Mouse (Mus musculus) hindlimb bud, embryonic 11.5 days (tissue): ENCODE results near the gene Map3k9.

Experiments
- DNase-seq: peaks from one replicate; pipeline ENCODE4 v3.0.0-alpha.2; 2012; ENCODE audit warnings: low read depth, low spot score; ENCODE audit errors: extremely low spot score

Gene Map3k9

DNA sequence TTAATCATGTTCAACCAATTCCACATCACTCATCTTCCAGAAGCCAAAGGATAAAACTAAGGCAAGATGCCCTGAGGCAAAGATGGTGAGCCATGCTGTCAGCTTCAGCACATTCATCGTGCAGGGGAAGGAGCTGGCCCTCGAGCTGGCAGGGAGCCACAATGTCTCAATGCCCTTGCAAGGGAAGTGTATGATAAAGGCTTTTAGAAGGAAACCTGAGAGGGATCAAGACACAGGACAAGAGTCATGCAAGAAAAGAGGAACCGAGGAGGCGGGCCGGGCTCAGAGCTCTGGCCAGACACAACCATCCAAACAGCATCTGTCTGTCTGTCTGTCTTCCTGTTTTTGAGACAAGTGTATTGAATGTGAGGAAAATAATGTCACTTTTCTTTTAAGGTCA is 61.8 kb downstream of the Map3k9 start:
- no peak for DNase-seq

DNA sequence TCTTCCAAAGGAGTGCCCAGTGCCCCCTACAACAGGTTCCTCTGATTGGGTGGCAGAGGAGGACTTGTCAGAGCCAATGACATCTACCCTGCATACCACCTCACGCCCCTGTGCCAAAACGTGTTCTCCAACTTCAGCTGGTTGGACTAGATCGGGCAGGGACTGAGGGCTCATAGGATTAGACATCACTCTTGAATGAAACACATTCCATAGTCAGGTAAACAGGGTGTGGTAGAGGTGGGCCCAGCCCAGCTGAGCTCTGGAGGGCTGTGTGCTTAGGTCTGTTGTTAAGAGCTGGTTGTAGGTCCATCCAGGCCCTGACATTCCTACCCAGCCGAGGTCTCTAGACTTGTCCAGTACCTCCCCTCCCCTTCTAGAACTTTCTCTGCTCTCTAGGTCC is 68.4 kb downstream of the Map3k9 start:
- DNase-seq, result no peak

DNA sequence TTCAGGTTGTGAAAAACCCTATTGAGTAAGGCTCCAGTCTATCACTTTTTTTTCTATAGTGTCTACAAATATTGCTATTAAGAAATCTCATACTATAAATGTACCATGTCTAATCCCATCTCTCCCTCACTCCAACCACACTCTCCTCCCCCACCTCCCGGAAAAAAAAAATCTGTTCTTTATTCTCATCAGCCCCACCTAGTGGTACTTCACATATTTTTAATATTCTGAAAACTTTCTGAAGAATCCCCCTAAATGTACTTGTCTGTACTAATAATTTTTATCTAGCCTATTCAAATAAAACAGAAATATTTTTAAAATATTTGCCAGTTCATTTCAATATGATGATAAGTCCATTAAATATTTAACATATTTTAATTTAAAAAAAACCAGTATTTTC is 78.1 kb downstream of the Map3k9 start:
- DNase-seq, result no peak

DNA sequence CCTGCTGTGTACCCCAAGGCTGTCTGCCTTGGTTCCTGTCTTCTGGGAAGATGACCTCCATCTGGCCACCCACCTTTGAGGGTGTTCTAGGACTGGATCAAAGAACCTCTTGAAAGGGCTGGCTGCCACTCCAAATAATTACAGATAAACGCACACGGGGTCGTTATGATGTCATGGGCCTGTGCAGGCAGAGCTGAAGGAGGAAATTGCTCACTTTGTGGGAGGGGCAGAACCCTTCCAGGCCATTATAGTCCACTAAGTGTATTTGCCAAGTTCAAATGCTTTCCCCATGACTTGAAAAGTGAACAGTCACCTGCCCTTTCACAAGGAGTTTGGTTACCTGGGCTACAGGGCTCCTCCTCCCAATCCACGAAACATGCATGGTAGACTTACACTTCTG is 83.0 kb downstream of the Map3k9 start:
- DNase-seq, result no peak

DNA sequence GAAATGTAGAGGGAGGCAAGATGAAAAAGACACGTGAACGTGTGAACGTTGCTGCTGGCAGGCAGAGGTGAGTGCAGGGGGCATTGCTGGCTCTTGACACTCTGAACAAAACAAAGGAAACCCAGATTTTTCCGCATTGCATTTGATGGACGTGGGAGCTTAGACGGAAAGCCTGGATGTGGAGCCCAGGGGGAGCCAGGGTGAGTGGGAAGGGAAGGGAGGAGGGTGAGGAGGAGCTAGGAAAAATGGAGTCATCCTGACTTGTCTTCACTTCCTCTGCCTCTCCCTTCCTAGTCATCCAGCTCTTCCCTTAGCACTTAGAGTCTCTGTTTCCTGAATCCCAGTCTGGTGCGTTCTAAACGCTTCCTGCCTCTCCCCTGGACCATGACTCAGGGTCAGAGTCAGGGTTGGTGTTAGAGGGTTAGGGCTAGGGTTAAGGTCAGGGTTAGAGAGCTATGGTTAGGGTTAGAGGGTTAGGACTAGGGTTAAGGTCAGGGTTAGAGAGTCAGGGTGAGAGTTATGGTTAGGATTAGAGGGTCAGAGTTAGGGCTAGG is 89.7 kb downstream of the Map3k9 start:
- DNase-seq, result no peak

DNA sequence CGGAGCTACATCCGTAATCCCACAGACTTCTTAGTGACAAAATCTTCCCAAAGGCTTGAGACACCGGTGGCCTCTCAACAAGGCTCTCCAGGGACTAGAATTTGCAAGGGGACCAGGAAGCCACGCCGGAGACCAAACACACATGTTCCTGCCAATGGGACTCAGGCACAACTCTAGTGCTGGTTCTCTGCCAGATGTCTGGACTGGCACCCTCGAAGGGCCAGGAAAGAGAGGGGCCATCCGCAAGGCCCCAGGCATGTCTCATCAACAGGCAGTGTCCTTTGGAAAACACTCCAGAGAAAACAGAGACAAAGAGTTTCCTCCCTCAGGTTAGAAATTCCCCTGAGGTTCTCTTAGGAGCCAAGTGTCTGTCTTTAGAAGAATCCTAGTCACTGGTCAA is 90.2 kb downstream of the Map3k9 start:
- no peak for DNase-seq

DNA sequence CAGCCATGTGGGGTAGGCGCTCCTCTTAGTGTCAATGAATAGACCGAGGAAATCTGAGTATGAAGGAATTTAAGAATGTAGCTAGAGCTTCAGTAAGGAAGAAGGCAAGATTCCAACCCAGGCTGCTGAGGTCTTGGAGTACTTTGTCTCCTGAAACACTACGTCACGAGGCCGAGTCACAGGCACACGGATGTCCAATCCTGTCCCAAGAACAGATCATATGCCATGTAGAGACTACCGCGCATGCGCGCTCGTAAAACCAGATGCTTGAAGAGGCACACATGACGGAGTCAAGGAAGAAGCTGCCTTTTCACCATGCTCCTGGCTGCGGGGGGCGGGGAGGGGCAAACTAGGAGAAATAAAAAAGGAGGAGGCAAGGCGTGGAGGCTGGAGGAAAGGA is 90.9 kb downstream of the Map3k9 start:
- DNase-seq, result no peak

DNA sequence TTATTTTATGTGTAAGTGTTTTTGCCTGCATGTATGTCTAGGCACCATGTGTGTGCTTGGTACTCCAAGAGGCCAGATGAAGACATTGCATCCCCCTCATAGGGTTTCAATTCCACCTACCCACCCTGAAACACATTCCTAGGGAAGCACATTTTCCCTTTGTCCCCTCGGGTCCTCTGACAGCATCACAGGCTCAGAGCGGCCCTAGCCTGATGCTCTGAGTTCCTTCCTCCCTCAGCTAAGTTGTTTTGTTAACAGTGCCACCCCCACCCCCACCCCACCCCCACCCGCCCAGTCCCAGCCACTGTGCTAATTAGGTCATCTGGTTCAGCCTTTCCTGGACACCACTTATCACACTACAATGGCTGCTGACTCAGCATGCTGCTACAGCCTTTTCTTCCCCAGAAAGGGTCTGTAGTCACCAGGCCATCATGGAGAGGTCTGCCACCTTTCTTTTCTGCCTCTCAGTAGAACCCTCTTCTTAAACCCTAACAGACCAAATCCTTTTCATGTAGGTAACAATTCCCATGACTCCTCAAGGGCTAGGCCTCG is 91.4 kb downstream of the Map3k9 start:
- DNase-seq, result no peak

DNA sequence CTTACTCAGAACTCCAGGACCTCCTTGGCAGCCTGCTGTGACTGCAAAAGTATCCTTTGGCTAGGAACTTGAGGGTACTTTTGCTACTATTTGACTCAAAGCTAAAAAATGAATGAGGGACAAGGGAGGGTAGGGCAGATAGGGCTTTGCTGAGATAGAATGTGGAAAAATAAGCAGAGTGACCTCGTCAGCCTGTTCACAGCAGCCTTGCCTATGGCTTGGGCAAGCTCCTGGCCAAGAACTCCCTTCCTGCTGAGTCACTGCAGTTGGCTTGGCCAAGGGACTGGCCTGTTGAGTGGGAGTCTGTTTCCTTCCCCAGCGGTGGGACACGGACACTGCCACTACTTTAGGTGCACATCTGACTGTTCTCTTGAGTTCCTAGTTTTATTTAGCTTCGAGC is 92.4 kb downstream of the Map3k9 start:
- no peak for DNase-seq

DNA sequence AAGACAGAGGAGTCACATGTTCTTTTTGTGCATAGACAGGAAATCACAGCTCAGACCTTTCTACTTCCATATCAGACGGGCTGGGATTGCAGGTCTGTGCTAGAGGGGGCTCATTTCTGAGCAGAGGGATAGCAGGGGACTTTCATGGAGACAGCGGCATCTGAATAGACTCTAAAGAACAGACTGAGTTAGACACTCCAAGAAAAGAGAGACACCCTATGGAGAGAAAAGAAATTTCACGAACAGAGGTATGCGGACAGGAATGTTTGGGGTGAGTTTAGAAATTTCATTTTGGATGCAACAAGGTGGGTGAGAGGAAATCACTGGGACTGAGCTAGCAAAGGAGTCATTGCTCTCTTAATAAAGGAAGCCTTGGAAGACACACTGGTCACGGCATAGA is 93.1 kb downstream of the Map3k9 start:
- DNase-seq, result no peak

DNA sequence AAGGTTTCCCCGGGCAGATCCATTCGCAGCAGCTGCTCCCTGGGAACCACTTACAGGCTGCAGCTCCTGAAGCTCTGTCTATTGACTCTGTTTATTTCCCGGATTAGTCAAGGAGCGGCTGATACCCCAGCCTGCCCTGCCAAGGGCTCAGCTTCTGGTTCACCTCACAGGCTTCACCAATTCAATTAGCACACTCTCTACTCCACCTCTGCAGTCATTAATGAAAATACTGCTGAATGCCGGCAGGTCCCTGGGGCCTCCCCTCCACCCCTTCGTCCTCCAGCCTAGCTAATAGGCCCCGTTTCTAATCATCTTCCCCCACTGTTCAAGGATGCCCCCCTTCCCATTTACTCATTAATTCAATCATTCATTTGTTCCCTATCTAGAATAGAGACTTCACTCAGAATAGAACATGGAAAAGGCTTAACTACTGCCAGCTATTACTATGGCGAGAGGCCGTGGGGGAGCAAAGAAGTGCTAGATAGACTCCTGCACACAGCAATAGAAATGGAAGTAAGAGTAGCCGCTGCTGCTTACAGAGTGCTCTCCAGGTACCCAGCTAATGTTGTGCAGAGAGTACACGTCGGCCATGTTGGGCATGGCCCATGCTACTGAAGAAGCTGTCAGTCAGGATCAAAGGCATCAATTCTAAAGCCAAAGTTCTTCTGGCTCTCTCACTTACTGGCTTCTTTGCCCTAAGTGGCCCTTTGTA is 94.4 kb downstream of the Map3k9 start:
- no peak for DNase-seq

DNA sequence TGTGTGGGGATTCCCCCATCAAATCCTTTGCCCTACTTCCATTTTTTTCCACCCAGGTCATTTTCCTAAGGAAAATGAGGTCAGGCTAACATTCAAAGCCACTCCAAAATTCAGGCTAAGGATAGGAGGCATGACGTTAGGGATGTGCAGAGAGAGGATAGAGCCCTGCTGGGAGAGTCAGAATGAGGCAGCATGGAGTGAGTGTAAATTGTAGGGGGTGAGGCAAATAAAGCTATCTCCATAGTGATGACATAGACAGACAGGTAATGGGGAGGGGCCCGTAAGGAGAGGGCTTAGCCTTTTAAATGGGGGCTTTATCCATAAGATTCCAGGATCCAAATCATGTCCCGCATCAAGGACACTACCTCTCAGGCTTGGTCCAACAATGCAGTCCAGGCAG is 95.0 kb downstream of the Map3k9 start:
- DNase-seq, result no peak

DNA sequence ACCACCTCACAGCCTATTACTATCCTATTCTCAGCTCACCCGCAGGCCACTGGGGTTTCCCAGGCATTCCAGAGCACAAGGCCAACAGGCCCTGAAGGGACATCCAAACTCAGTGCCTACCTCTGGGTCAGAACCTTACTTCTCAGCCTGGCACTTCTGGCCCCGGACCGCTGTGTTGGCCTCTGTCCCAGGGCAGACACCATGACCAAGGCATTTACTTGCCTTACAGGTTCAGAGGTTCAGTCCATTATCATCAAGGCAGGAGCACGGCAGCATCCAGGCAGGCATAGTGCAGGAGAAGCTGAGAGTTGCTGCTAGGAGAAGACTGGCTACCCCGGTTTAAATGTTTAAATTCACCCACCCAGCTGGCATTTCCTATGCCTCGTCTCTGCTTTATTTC is 96.9 kb downstream of the Map3k9 start:
- no peak for DNase-seq

DNA sequence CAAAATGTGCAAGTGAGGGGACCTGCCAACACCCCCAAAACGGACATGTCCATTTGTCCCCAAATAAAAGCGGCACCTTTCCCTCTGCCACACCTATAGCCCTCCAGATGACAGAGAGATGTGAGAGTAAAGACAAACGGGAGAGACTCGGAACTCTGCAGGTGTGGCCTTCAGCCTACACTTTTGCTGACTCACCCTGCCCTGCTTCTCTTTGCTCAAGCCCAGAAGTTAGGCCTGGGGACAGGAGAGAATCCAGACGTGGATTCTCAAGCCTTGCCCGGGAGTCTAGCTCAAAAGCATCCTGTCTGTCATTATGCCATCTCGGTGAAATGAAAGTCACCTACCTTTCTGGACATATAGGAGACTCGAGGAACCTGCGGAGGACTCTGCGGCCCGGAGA is 97.6 kb downstream of the Map3k9 start:
- no peak for DNase-seq

DNA sequence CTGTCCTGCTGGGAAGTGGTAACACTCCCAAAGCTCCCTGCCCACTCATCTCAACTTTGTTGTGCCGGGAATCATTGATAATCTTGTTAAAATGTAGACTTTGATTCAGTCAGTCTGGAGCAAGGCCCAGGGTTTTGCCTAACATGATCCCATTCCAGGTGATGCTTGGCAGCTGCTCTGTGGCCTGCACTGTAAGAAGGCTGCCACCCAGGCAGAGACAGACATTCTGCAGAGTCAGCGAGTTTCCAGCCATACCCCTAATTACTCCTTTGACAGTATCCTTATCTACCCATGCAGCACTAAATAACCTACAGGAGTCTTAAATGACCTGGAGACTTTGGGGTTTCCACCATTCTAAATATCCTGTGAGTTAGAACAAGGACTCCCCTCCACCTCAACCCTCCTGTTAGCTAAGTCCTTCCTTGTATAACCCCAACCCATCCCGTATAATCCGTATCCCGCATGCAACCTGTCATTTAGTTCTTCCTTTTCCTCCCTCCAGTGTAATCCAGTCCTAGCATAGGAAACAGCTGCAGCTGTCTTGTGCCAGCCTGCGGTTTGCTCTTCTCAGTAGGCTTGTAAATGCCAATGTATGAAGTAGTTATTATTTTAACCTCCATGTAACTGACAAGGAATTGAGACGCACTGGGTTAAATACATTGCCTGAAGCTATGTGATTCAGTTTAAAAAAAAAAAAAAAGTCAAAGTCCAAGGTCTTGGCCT is 101.0 kb downstream of the Map3k9 start:
- DNase-seq, result no peak

DNA sequence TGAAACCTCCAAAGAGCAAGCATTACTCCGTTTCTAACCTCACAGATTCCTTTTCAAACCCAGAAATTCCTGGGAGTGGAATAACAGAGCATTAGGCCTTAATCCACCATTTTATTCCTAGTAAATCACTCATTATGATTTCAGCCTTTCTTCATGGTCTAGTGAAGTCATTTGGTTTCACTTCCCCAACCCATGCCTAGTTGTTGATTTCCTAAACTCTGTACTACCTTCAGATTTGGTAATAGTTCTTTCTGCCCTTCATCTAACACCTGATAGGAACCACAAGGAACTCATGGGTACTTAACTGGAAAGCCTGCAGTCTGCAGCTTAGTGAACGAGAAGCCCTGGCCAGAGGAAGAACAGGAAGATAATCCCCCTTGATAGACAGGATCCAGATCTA is 105.4 kb downstream of the Map3k9 start:
- DNase-seq, result no peak
